ENCODE assay signal across 34 mouse cellular contexts in the genomic region with DNA sequence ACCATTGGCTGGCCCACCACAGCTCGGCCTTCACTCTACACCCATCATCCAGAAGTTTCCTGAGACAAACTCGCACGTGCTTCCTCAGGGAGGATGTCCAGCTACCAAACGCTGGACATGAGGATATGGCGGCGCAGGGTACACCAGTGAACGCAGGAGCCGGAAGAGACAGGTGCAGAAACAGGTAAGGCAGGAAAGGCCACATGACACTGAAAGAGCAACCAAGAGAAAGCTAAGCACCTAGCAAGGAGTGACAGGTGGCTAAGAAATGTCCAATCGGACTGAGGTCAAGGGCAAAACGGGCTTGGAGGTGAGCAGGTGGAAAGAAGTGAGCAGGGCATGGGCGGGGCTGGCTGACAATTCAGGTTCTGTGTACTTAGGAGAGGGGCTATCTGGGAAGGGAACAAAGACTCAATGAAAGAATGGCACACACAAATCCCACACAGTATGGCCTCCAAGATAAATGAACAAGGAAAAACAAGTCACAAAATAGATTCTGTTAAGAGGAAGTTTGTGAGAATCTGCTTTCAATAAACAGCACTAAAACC. TPM values are rescaled to one million over a fixed set of nuclear protein-coding genes. Genes with fewer than 3 reads are reported as not detected.
DNase-seq lines count a peak whose midpoint lies in the region; ATAC-seq and TF ChIP-seq lines count a peak whose summit lies in the region.
"Had no signal": no experiment of that assay in that cellular context is flagged by ENCODE, and none has a peak within 500 bp of the region (broad histone marks: within the 10 kb centered on the region; RNA-seq: fewer than 3 reads in every experiment).

No protein-coding gene starts in this region.

- TF ChIP-seq POLR2A in ES-Bruce4 (IDR thresholded peaks at IDR 0.05; ENCODE audit: insufficient read depth, low read length) = no peak

- TF ChIP-seq CTCF in ES-Bruce4 (IDR thresholded peaks at IDR 0.05; ENCODE audit: low read depth, low read length) = no peak

- peak; percentile 51 for DNase-seq in R1 (ENCODE audit: low read depth, low spot score)
- DNase-seq in kidney, postnatal 14 days = no peak
- no peak for DNase-seq in gastrocnemius, adult 18-20 months (ENCODE audit: low spot score)
- DNase-seq in hindbrain, embryonic 14.5 days (ENCODE audit: low spot score) = no peak
- DNase-seq: adrenal gland, adult 2 months; adrenal gland, postnatal 14 days; B cell, adult 2 months; cerebellum, adult 11-12 months; cerebellum, adult 8-10 months; cerebellum, postnatal 10 days; cerebellum, postnatal 36 days; embryo, embryonic 11 days; gastrocnemius, adult 2 months; gastrocnemius, postnatal 14 days; heart, adult 11 months; kidney, adult 18-20 months had no signal

- 69% methylated on average over 11 of the region's 11 CpGs for WGBS in stomach, embryonic 15.5 days
- WGBS in hindbrain, embryonic 14.5 days = 91% methylated on average over 11 of the region's 11 CpGs

- no peak overlapping the region for H3K9ac ChIP-seq in ES-Bruce4 (ENCODE audit: low read depth, poor library complexity, severe bottlenecking)
- no peak overlapping the region for H3K9ac ChIP-seq in stomach, embryonic 15.5 days
- no peak overlapping the region for H3K9ac ChIP-seq in hindbrain, embryonic 14.5 days
- H3K9ac ChIP-seq: embryonic facial prominence, embryonic 13.5 days; forebrain, embryonic 12.5 days; hindbrain, embryonic 13.5 days had no signal

- no peaks in the 10 kb centered on the region for H3K4me1 ChIP-seq in ES-Bruce4 (ENCODE audit: control insufficient read depth, insufficient read depth, low read length)
- H3K4me1 ChIP-seq in stomach, embryonic 15.5 days = no peaks in the 10 kb centered on the region
- peaks cover 8% of the 10 kb centered on the region for H3K4me1 ChIP-seq in hindbrain, embryonic 14.5 days (replicated peaks; ENCODE audit: control insufficient read depth, insufficient read depth, low read length)
- H3K4me1 ChIP-seq: embryonic facial prominence, embryonic 13.5 days; forebrain, embryonic 12.5 days had no signal

- H3K27me3 ChIP-seq in ES-Bruce4 (ENCODE audit: control insufficient read depth, insufficient read depth, low read length, poor library complexity, severe bottlenecking) = no peaks in the 10 kb centered on the region
- no peaks in the 10 kb centered on the region for H3K27me3 ChIP-seq in stomach, embryonic 15.5 days (replicated peaks)
- no peaks in the 10 kb centered on the region for H3K27me3 ChIP-seq in hindbrain, embryonic 14.5 days (ENCODE audit: control insufficient read depth, insufficient read depth, low read length)
- H3K27me3 ChIP-seq: CH12.LX; embryonic facial prominence, embryonic 13.5 days; forebrain, embryonic 12.5 days; hindbrain, embryonic 13.5 days had no signal

- TF ChIP-seq EP300 in ES-Bruce4 (IDR thresholded peaks at IDR 0.05; ENCODE audit: insufficient read depth, low read depth, low read length) = peak; percentile 71; the same call in 1 of the 2 replicates

- H3K4me2 ChIP-seq in stomach, embryonic 15.5 days = no peak overlapping the region
- H3K4me2 ChIP-seq in hindbrain, embryonic 14.5 days (replicated peaks) = no peak overlapping the region
- H3K4me2 ChIP-seq: embryonic facial prominence, embryonic 13.5 days; forebrain, embryonic 12.5 days; heart, embryonic 11.5 days; hindbrain, embryonic 13.5 days had no signal

- peak; percentile 64 for ATAC-seq in stomach, embryonic 15.5 days (ENCODE audit: insufficient read depth, low FRiP score, low read depth)
- ATAC-seq in hindbrain, embryonic 14.5 days (ENCODE audit: low FRiP score) = no peak
- ATAC-seq: forebrain, embryonic 16.5 days; hindbrain, postnatal 0 days; inflammation-experienced regulatory T-cells, adult 6 months had no signal

- H3K27ac ChIP-seq in ES-Bruce4 (ENCODE audit: insufficient read depth, low read length) = no peak overlapping the region
- no peak overlapping the region for H3K27ac ChIP-seq in stomach, embryonic 15.5 days
- H3K27ac ChIP-seq in hindbrain, embryonic 14.5 days = no peak overlapping the region
- H3K27ac ChIP-seq: embryonic facial prominence, embryonic 10.5 days; embryonic facial prominence, embryonic 13.5 days; forebrain, embryonic 12.5 days; gastrocnemius, adult 2 months; hindbrain, embryonic 13.5 days; hindbrain, postnatal 0 days had no signal

- no peak overlapping the region for H3K4me3 ChIP-seq in ES-Bruce4 (ENCODE audit: low read depth, low read length)
- no peak overlapping the region for H3K4me3 ChIP-seq in stomach, embryonic 15.5 days (replicated peaks)
- H3K4me3 ChIP-seq in hindbrain, embryonic 14.5 days (replicated peaks; ENCODE audit: low read length) = no peak overlapping the region
- H3K4me3 ChIP-seq: embryonic facial prominence, embryonic 10.5 days; embryonic facial prominence, embryonic 13.5 days; erythroblast, embryonic 14.5 days; forebrain, embryonic 12.5 days; gastrocnemius, adult 2 months; hindbrain, embryonic 13.5 days had no signal

- H3K9me3 ChIP-seq in ES-Bruce4 (replicated peaks; ENCODE audit: control insufficient read depth, insufficient read depth, low read length, poor library complexity, severe bottlenecking) = no peaks in the 10 kb centered on the region
- H3K9me3 ChIP-seq in stomach, embryonic 15.5 days = no peaks in the 10 kb centered on the region
- H3K9me3 ChIP-seq in hindbrain, embryonic 14.5 days (ENCODE audit: control insufficient read depth, low read length) = no peaks in the 10 kb centered on the region
- H3K9me3 ChIP-seq: embryonic facial prominence, embryonic 10.5 days; embryonic facial prominence, embryonic 13.5 days; forebrain, embryonic 12.5 days; hindbrain, embryonic 13.5 days had no signal

- no peaks in the 10 kb centered on the region for H3K36me3 ChIP-seq in ES-Bruce4 (ENCODE audit: control insufficient read depth, insufficient read depth, low read length, poor library complexity, severe bottlenecking)
- no peaks in the 10 kb centered on the region for H3K36me3 ChIP-seq in stomach, embryonic 15.5 days
- no peaks in the 10 kb centered on the region for H3K36me3 ChIP-seq in hindbrain, embryonic 14.5 days (replicated peaks; ENCODE audit: control insufficient read depth, insufficient read depth)
- H3K36me3 ChIP-seq: embryonic facial prominence, embryonic 10.5 days; embryonic facial prominence, embryonic 13.5 days; forebrain, embryonic 12.5 days; hindbrain, embryonic 13.5 days had no signal

RNA-seq across cellular contexts. Expression of a gene that starts 47.5 kb away (rescaled TPM):
- 0.42 TPM in 1 of 2 replicates, not detected in the other for polyA plus RNA-seq in ES-Bruce4 (2011; ENCODE audit: insufficient read depth, insufficient read length, low read depth, missing spikeins)
- 0.37 TPM in 1 of 2 replicates, not detected in the other for polyA plus RNA-seq in stomach, embryonic 15.5 days (2015; fragmentation: Nextera tagmentation; extraction: Ambion mirVana)
- not detected for total RNA-seq in gastrocnemius, adult 18-20 months (2021)
- polyA plus RNA-seq in hindbrain, embryonic 14.5 days (2014; fragmentation: Nextera tagmentation; extraction: Ambion mirVana) = not detected in 2 replicates
- total RNA-seq: adrenal gland, adult 2 months; gastrocnemius, adult 2 months; gastrocnemius, postnatal 14 days; heart, adult 8-10 months; heart, postnatal 25 days; hematopoietic stem cell, adult 5-6 weeks; hindbrain, postnatal 0 days had no signal
- polyA plus RNA-seq: brain, embryonic 14.5 days; embryonic facial prominence, embryonic 10.5 days; embryonic facial prominence, embryonic 13.5 days; forebrain, embryonic 12.5 days; forebrain, embryonic 16.5 days; heart, embryonic 14.5 days; heart, postnatal 0 days; hindbrain, embryonic 13.5 days; inflammation-experienced regulatory T-cells, adult 6 months had no signal
